In the genomic region with DNA sequence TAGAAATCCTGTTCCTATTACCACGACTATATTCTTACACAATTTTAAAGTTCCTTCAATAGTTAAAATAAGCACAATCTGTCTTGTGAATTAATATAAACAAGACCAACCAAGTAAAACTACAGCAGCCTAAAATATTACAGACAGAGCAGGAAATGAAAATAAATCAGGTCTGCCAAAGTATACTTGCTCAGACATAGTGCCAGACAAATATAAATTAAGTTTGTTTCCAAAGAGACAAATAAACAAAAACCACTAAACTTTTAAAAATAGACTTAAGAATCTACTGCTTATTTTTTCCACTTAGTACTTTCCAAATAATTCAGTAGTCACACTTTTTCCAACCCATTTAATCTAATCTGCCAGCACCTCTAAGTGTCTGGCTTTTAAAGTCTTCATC, we compare ENCODE assay signal across 16 mouse cellular contexts. TPM values are rescaled to one million over a fixed set of nuclear protein-coding genes. Genes with fewer than 3 reads are reported as not detected.
"Had no signal": no experiment of that assay in that cellular context is flagged by ENCODE, and none has a peak within 500 bp of the region (broad histone marks: within the 10 kb centered on the region; RNA-seq: fewer than 3 reads in every experiment).

No protein-coding gene starts in this region.

- ATAC-seq: intestine, embryonic 16.5 days; midbrain, embryonic 13.5 days had no signal

- H3K4me1 ChIP-seq: limb, embryonic 12.5 days had no signal

- H3K27ac ChIP-seq: limb, embryonic 12.5 days; liver, embryonic 14.5 days; midbrain, embryonic 13.5 days had no signal

- H3K4me2 ChIP-seq: limb, embryonic 12.5 days; midbrain, embryonic 13.5 days had no signal

- H3K4me3 ChIP-seq: limb, embryonic 12.5 days; midbrain, embryonic 13.5 days had no signal

- H3K9ac ChIP-seq: limb, embryonic 12.5 days; liver, embryonic 14.5 days; midbrain, embryonic 13.5 days had no signal

- DNase-seq: kidney, adult 2 months; kidney, postnatal 25 days; layer of hippocampus, adult 9-11 months; layer of hippocampus, postnatal 36 days; lung, postnatal 14 days; right cerebral cortex, postnatal 14 days; thymus, adult 2 months; thymus, postnatal 25 days had no signal

- H3K27me3 ChIP-seq: limb, embryonic 12.5 days; midbrain, embryonic 13.5 days had no signal

- H3K9me3 ChIP-seq: limb, embryonic 12.5 days; midbrain, embryonic 13.5 days had no signal

RNA-seq across cellular contexts. Expression of a gene that starts 43.3 kb away (rescaled TPM):
- total RNA-seq: layer of hippocampus, adult 18-20 months; layer of hippocampus, postnatal 36 days; left cerebral cortex, postnatal 25 days; liver, adult 2 months had no signal
- polyA plus RNA-seq: liver, adult 2 months; small intestine, adult 2 months had no signal
